Mouse (Mus musculus) ovary, postnatal 10 days (tissue): Measurements from ENCODE around the gene Nfat5.
A peak's percentile ranks its signal among the peaks of the same experiment; 100 is the strongest.

ENCODE experiments used
- DNase-seq: peaks from one replicate; pipeline ENCODE4 v3.0.0; 2022; ENCODE audit warnings: low spot score

Gene Nfat5

GRCm38 (mm10) chr8:107292119-107292927, 947 bp upstream of the Nfat5 start:
- peak; percentile 5 for DNase-seq

- DNase-seq, result peak; percentile 35
Observed at GRCm38 (mm10) chr8:107293641-107294628, 665 bp downstream of the Nfat5 start.

GRCm38 (mm10) chr8:107295450-107295849, 2.2 kb downstream of the Nfat5 start:
- no peak for DNase-seq

GRCm38 (mm10) chr8:107311876-107312275, 18.6 kb downstream of the Nfat5 start:
- DNase-seq, result no peak

GRCm38 (mm10) chr8:107324142-107324541, 30.9 kb downstream of the Nfat5 start:
- DNase-seq, result peak; percentile 48

GRCm38 (mm10) chr8:107329595-107329994, 36.3 kb downstream of the Nfat5 start:
- DNase-seq, result no peak

- no peak for DNase-seq
Observed at GRCm38 (mm10) chr8:107336480-107336879, 43.2 kb downstream of the Nfat5 start.

GRCm38 (mm10) chr8:107370311-107370710, 77.0 kb downstream of the Nfat5 start:
- DNase-seq, result no peak

GRCm38 (mm10) chr8:107377346-107377745, 84.1 kb downstream of the Nfat5 start:
- DNase-seq, result no peak

GRCm38 (mm10) chr8:107380734-107381133, 87.5 kb downstream of the Nfat5 start:
- no peak for DNase-seq

- no peak for DNase-seq
Observed at GRCm38 (mm10) chr8:107381666-107382065, 88.4 kb downstream of the Nfat5 start.

- no peak for DNase-seq
Observed at GRCm38 (mm10) chr8:107382898-107383297, 89.6 kb downstream of the Nfat5 start.

- no peak for DNase-seq
Observed at GRCm38 (mm10) chr8:107384651-107385050, 91.4 kb downstream of the Nfat5 start.

GRCm38 (mm10) chr8:107385063-107385462, 91.8 kb downstream of the Nfat5 start:
- DNase-seq, result no peak

- DNase-seq, result no peak
Observed at GRCm38 (mm10) chr8:107386171-107386570, 92.9 kb downstream of the Nfat5 start.

GRCm38 (mm10) chr8:107386642-107387041, 93.4 kb downstream of the Nfat5 start:
- DNase-seq, result no peak

GRCm38 (mm10) chr8:107387861-107388260, 94.6 kb downstream of the Nfat5 start:
- DNase-seq, result no peak

- DNase-seq, result peak; percentile 41
Observed at GRCm38 (mm10) chr8:107389557-107389956, 96.3 kb downstream of the Nfat5 start.

- no peak for DNase-seq
Observed at GRCm38 (mm10) chr8:107390476-107391135, 97.3 kb downstream of the Nfat5 start.

- DNase-seq, result no peak
Observed at GRCm38 (mm10) chr8:107391136-107391516, 97.9 kb downstream of the Nfat5 start.

- DNase-seq, result no peak
Observed at GRCm38 (mm10) chr8:107395397-107395796, 102.1 kb downstream of the Nfat5 start.

- DNase-seq, result no peak
Observed at GRCm38 (mm10) chr8:107396106-107396670, 102.9 kb downstream of the Nfat5 start.
